Mouse (Mus musculus) midbrain, embryonic 12.5 days (tissue): Measurements from ENCODE around the gene Eml5. TPM values are rescaled to one million over a fixed set of nuclear protein-coding genes. Genes with fewer than 3 reads are reported as not detected.
A peak's percentile ranks its signal among the peaks of the same experiment; 100 is the strongest.

Experiments used
- ATAC-seq: fragments of 200-750 bp; cut with Nextera tagmentation; 2 replicates; pipeline ENCODE4 v1.8.0; 2017; ENCODE audit warnings: low read depth, moderate TSS enrichment, moderate library complexity; ENCODE audit not compliant: low FRiP score
- H3K27ac ChIP-seq: fragments of 300-500 bp; sonication (generic); replicated peaks from 2 replicates; pipeline ENCODE4 v1.5.1; 2016; ENCODE audit warnings: mild to moderate bottlenecking
- H3K27me3 ChIP-seq: fragments of 300-500 bp; sonication (generic); 2 replicates; pipeline ENCODE4 v1.6.1; 2016; ENCODE audit warnings: mild to moderate bottlenecking
- H3K36me3 ChIP-seq: fragments of 300-500 bp; sonication (generic); 2 replicates; pipeline ENCODE4 v1.6.1; 2016
- H3K4me1 ChIP-seq: fragments of 300-500 bp; sonication (generic); 2 replicates; pipeline ENCODE4 v1.6.1; 2016
- H3K4me2 ChIP-seq: fragments of 300-500 bp; sonication (generic); replicated peaks from 2 replicates; pipeline ENCODE4 v1.6.1; 2016; ENCODE audit warnings: mild to moderate bottlenecking, moderate library complexity
- H3K4me3 ChIP-seq: fragments of 300-500 bp; sonication (generic); 2 replicates; pipeline ENCODE4 v1.5.1; 2016; ENCODE audit warnings: mild to moderate bottlenecking
- H3K9ac ChIP-seq: fragments of 300-500 bp; sonication (generic); replicated peaks from 2 replicates; pipeline ENCODE4 v1.6.1; 2016; ENCODE audit warnings: mild to moderate bottlenecking, moderate library complexity
- H3K9me3 ChIP-seq: fragments of 300-500 bp; sonication (generic); 2 replicates; pipeline ENCODE4 v1.6.1; 2016; ENCODE audit warnings: mild to moderate bottlenecking
- WGBS: fragments of 180-500 bp; shearing (Covaris S2); methylation state at CpG from one replicate; pipeline ENCODE4 v1.1.7; 2016; 5-methylcytosine and 5-hydroxymethylcytosine counted together
- polyA plus RNA-seq: library from polyadenylated mRNA; unstranded; fragments of >200 nt; fragmentation: Nextera tagmentation; extraction: Ambion mirVana; gene quantifications from 2 replicates; pipeline ENCODE4 v1.2.1, GENCODE M21; 2016

Eml5 gene
- 36.0 and 41.0 TPM in 2 replicates for polyA plus RNA-seq

GRCm38 (mm10) chr12:98900881-98901801, at the start of gene Eml5:
Gene Eml5 (minus strand): TSS chr12:98901484.
- H3K27ac ChIP-seq: peak within 1 kb of the TSS; percentile 90
- ATAC-seq: peak; percentile 90
- peak within 1 kb of the TSS; percentile 91 for H3K9ac ChIP-seq
- H3K36me3 ChIP-seq: no peaks in the 10 kb centered on the region
- peak within 1 kb of the TSS; percentile 65 for H3K4me2 ChIP-seq
- peak within 1 kb of the TSS; percentile 95 for H3K4me3 ChIP-seq
- under 1% methylated on average over 88 of the region's 101 CpGs for WGBS
- peaks cover 12% of the 10 kb centered on the region for H3K4me1 ChIP-seq
- H3K27me3 ChIP-seq: no peaks in the 10 kb centered on the region
- no peaks in the 10 kb centered on the region for H3K9me3 ChIP-seq

GRCm38 (mm10) chr12:98932856-98933255, 31.6 kb upstream of the Eml5 start:
- 83% methylated on average over 1 of the region's 1 CpGs for WGBS
- H3K36me3 ChIP-seq: 0 out of 2 replicates have a peak, but pooled peaks cover 5% of the 10 kb centered on the region

GRCm38 (mm10) chr12:98932441-98932840, 31.2 kb upstream of the Eml5 start:
- 0 out of 2 replicates have a peak, but pooled peaks cover 4% of the 10 kb centered on the region for H3K4me1 ChIP-seq
- no peak overlapping the region for H3K27ac ChIP-seq
- H3K4me3 ChIP-seq: no peak overlapping the region
- WGBS: 77% methylated on average over 4 of the region's 4 CpGs
- H3K4me2 ChIP-seq: no peak overlapping the region
- no peak for ATAC-seq
- H3K9me3 ChIP-seq: 0 out of 2 replicates have a peak, but pooled peaks cover 4% of the 10 kb centered on the region
- 0 out of 2 replicates have a peak, but pooled peaks cover 5% of the 10 kb centered on the region for H3K36me3 ChIP-seq
- H3K9ac ChIP-seq: no peak overlapping the region
- no peaks in the 10 kb centered on the region for H3K27me3 ChIP-seq

More at GRCm38 (mm10) chr12:98932856-98933255, 31.6 kb upstream of the Eml5 start:
- Histone ChIP-seq H3K9me3 (0 out of 2 replicates have a peak, but pooled peaks cover 4% of the 10 kb centered on the region), H3K27me3 (no peaks in the 10 kb centered on the region), H3K9ac (no peak overlapping the region), H3K4me2 (no peak overlapping the region), H3K27ac (no peak overlapping the region), H3K4me1 (0 out of 2 replicates have a peak, but pooled peaks cover 4% of the 10 kb centered on the region), H3K4me3 (no peak overlapping the region)
- ATAC-seq: no peak

- Histone ChIP-seq H3K27me3 (no peaks in the 10 kb centered on the region), H3K36me3 (0 out of 2 replicates have a peak, but pooled peaks cover 5% of the 10 kb centered on the region), H3K4me3 (no peak overlapping the region), H3K27ac (no peak overlapping the region), H3K4me2 (no peak overlapping the region), H3K4me1 (0 out of 2 replicates have a peak, but pooled peaks cover 4% of the 10 kb centered on the region), H3K9me3 (0 out of 2 replicates have a peak, but pooled peaks cover 4% of the 10 kb centered on the region), H3K9ac (no peak overlapping the region)
- WGBS: 72% methylated on average over 4 of the region's 4 CpGs
- no peak for ATAC-seq
These were observed 29.9 kb upstream of the Eml5 start for GRCm38 (mm10) chr12:98931174-98931573.

GRCm38 (mm10) chr12:98920194-98920991, 19.1 kb upstream of the Eml5 start, which contains the start of gene Ttc8:
Gene Ttc8 (plus strand): TSS chr12:98920574.
- H3K36me3 ChIP-seq: no peaks in the 10 kb centered on the region
- H3K4me3 ChIP-seq: peak within 1 kb of the TSS; percentile 61
- peak within 1 kb of the TSS; percentile 82 for H3K4me2 ChIP-seq
- H3K27me3 ChIP-seq: no peaks in the 10 kb centered on the region
- H3K4me1 ChIP-seq: peaks cover 25% of the 10 kb centered on the region
- ATAC-seq: peak; percentile 99
- under 1% methylated on average over 35 of the region's 35 CpGs for WGBS
- H3K9ac ChIP-seq: peak within 1 kb of the TSS; percentile 85
- no peaks in the 10 kb centered on the region for H3K9me3 ChIP-seq
- peak within 1 kb of the TSS; percentile 88 for H3K27ac ChIP-seq

GRCm38 (mm10) chr12:98910096-98910495, 8.8 kb upstream of the Eml5 start:
- H3K27me3 ChIP-seq: no peaks in the 10 kb centered on the region
- no peak overlapping the region for H3K4me3 ChIP-seq
- 85% methylated on average over 9 of the region's 9 CpGs for WGBS
- H3K9me3 ChIP-seq: no peaks in the 10 kb centered on the region
- H3K27ac ChIP-seq: no peak overlapping the region
- no peak overlapping the region for H3K4me2 ChIP-seq
- H3K4me1 ChIP-seq: no peaks in the 10 kb centered on the region
- no peak for ATAC-seq
- no peaks in the 10 kb centered on the region for H3K36me3 ChIP-seq
- H3K9ac ChIP-seq: no peak overlapping the region

GRCm38 (mm10) chr12:98905466-98905865, 4.2 kb upstream of the Eml5 start:
- Histone ChIP-seq H3K36me3 (no peaks in the 10 kb centered on the region), H3K4me2 (no peak overlapping the region), H3K9ac (no peak overlapping the region), H3K27ac (no peak overlapping the region), H3K27me3 (no peaks in the 10 kb centered on the region), H3K4me1 (no peaks in the 10 kb centered on the region), H3K4me3 (no peak overlapping the region), H3K9me3 (no peaks in the 10 kb centered on the region)
- 79% methylated on average over 5 of the region's 5 CpGs for WGBS
- ATAC-seq: no peak

- Histone ChIP-seq H3K9ac (peak overlapping the region; percentile 91), H3K36me3 (no peaks in the 10 kb centered on the region), H3K4me2 (peak overlapping the region; percentile 65), H3K4me3 (peak overlapping the region; percentile 95), H3K27me3 (no peaks in the 10 kb centered on the region), H3K27ac (peak overlapping the region; percentile 90), H3K9me3 (no peaks in the 10 kb centered on the region), H3K4me1 (peaks cover 12% of the 10 kb centered on the region)
- peak; percentile 10 for ATAC-seq
- WGBS: 1% methylated on average over 31 of the region's 31 CpGs
These were observed 873 bp downstream of the Eml5 start for GRCm38 (mm10) chr12:98900341-98900880.

GRCm38 (mm10) chr12:98899676-98900075, 1.6 kb downstream of the Eml5 start:
- peak overlapping the region; percentile 91 for H3K9ac ChIP-seq
- no peak overlapping the region for H3K27ac ChIP-seq
- H3K36me3 ChIP-seq: no peaks in the 10 kb centered on the region
- peak overlapping the region; percentile 95 for H3K4me3 ChIP-seq
- H3K27me3 ChIP-seq: no peaks in the 10 kb centered on the region
- no peak for ATAC-seq
- no peaks in the 10 kb centered on the region for H3K9me3 ChIP-seq
- 46% methylated on average over 6 of the region's 6 CpGs for WGBS
- H3K4me2 ChIP-seq: peak overlapping the region; percentile 65
- H3K4me1 ChIP-seq: peaks cover 12% of the 10 kb centered on the region

- Histone ChIP-seq H3K9me3 (no peaks in the 10 kb centered on the region), H3K4me1 (peaks cover 12% of the 10 kb centered on the region), H3K27ac (no peak overlapping the region), H3K4me2 (no peak overlapping the region), H3K9ac (no peak overlapping the region), H3K27me3 (no peaks in the 10 kb centered on the region), H3K4me3 (no peak overlapping the region), H3K36me3 (no peaks in the 10 kb centered on the region)
- no peak for ATAC-seq
- 78% methylated on average over 1 of the region's 1 CpGs for WGBS
These were observed 4.5 kb downstream of the Eml5 start for GRCm38 (mm10) chr12:98896761-98897160.

GRCm38 (mm10) chr12:98884515-98884914, 16.8 kb downstream of the Eml5 start:
- Histone ChIP-seq H3K4me1 (no peaks in the 10 kb centered on the region), H3K27ac (no peak overlapping the region), H3K9ac (no peak overlapping the region), H3K27me3 (no peaks in the 10 kb centered on the region), H3K4me3 (no peak overlapping the region), H3K4me2 (no peak overlapping the region), H3K36me3 (0 out of 2 replicates have a peak, but pooled peaks cover 5% of the 10 kb centered on the region), H3K9me3 (no peaks in the 10 kb centered on the region)
- WGBS: 5% methylated on average over 1 of the region's 1 CpGs
- ATAC-seq: no peak
